Comparison of ENCODE assay signal across 8 mouse cellular contexts in the genomic region with DNA sequence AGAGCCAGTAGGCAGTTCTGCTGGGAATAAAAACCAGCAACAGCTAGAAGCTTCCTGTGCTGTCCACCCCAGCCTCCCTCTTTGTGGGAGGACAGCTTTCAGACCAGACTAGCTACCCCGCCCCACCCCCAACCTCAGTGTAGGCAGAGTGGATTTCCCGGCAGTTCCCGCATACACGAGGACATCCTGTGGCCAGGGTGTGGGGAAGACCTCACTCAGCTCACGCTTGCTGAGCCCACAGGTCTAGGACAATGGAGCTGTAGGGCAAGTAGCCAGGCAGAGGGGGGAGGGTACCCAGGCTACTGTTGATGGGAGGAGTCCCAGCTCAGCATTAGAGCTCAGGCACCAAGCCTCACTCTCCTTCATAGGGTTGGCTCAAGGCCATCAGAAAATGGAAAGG. TPM values are rescaled to one million over a fixed set of nuclear protein-coding genes. Genes with fewer than 3 reads are reported as not detected.
DNase-seq lines count a peak whose midpoint lies in the region; ATAC-seq lines count a peak whose summit lies in the region.

No protein-coding gene starts in this region.

- H3K9me3 ChIP-seq in intestine, embryonic 15.5 days: no peaks in the 10 kb centered on the region
- H3K9me3 ChIP-seq in limb, embryonic 15.5 days: no peaks in the 10 kb centered on the region
- no peaks in the 10 kb centered on the region for H3K9me3 ChIP-seq in neural tube, embryonic 13.5 days

- 26% methylated on average over 5 of the region's 5 CpGs for WGBS in intestine, embryonic 15.5 days
- 30% methylated on average over 5 of the region's 5 CpGs for WGBS in limb, embryonic 15.5 days
- WGBS in neural tube, embryonic 13.5 days: 27% methylated on average over 5 of the region's 5 CpGs

- peak overlapping the region; percentile 24; the same call in 1 of the 2 replicates for H3K27ac ChIP-seq in intestine, embryonic 15.5 days
- H3K27ac ChIP-seq in limb, embryonic 15.5 days: peak overlapping the region; percentile 3; the same call in 1 of the 2 replicates
- H3K27ac ChIP-seq in neural tube, embryonic 13.5 days (replicated peaks): peak overlapping the region; percentile 68

- H3K4me1 ChIP-seq in intestine, embryonic 15.5 days (replicated peaks): peaks cover 50% of the 10 kb centered on the region
- peaks cover 12% of the 10 kb centered on the region; the same call in 1 of the 2 replicates for H3K4me1 ChIP-seq in limb, embryonic 15.5 days
- peaks cover 43% of the 10 kb centered on the region for H3K4me1 ChIP-seq in neural tube, embryonic 13.5 days (replicated peaks)

- no peak overlapping the region for H3K4me2 ChIP-seq in intestine, embryonic 15.5 days (replicated peaks)
- H3K4me2 ChIP-seq in limb, embryonic 15.5 days: no peak overlapping the region
- no peak overlapping the region for H3K4me2 ChIP-seq in neural tube, embryonic 13.5 days

- H3K36me3 ChIP-seq in intestine, embryonic 15.5 days: no peaks in the 10 kb centered on the region
- H3K36me3 ChIP-seq in limb, embryonic 15.5 days: no peaks in the 10 kb centered on the region
- H3K36me3 ChIP-seq in neural tube, embryonic 13.5 days: peaks cover 31% of the 10 kb centered on the region; the same call in 1 of the 2 replicates

- H3K27me3 ChIP-seq in intestine, embryonic 15.5 days (replicated peaks): no peaks in the 10 kb centered on the region
- H3K27me3 ChIP-seq in limb, embryonic 15.5 days: no peaks in the 10 kb centered on the region
- no peaks in the 10 kb centered on the region for H3K27me3 ChIP-seq in neural tube, embryonic 13.5 days

- DNase-seq in layer of hippocampus, adult 11-12 months (ENCODE audit: low spot score): peak; percentile 77
- DNase-seq in layer of hippocampus, adult 18-20 months (ENCODE audit: low spot score in 2 of 2): no peak
- peak; percentile 55 to 82 for DNase-seq in adrenal gland, postnatal 36 days
- DNase-seq in heart, adult 11 months: peak; percentile 99

- no peak overlapping the region for H3K4me3 ChIP-seq in intestine, embryonic 15.5 days (replicated peaks)
- no peak overlapping the region for H3K4me3 ChIP-seq in limb, embryonic 15.5 days
- no peak overlapping the region for H3K4me3 ChIP-seq in neural tube, embryonic 13.5 days

- no peak overlapping the region for H3K9ac ChIP-seq in intestine, embryonic 15.5 days
- no peak overlapping the region for H3K9ac ChIP-seq in limb, embryonic 15.5 days
- no peak overlapping the region for H3K9ac ChIP-seq in neural tube, embryonic 13.5 days

- ATAC-seq in intestine, embryonic 15.5 days: peak; percentile 30
- ATAC-seq in limb, embryonic 15.5 days (ENCODE audit: insufficient number of reproducible peaks, low FRiP score, low TSS enrichment, low read depth): peak; percentile 64; the same call in 1 of the 2 replicates
- peak; percentile 64 for ATAC-seq in neural tube, embryonic 13.5 days (ENCODE audit: low read depth)
- no peak for ATAC-seq in erythroid progenitor cell, adult 5-6 weeks (replicated peaks; ENCODE audit: low FRiP score, poor library complexity, severe bottlenecking)

RNA-seq across cellular contexts. Expression of a gene that starts 20.5 kb away (rescaled TPM):
- 100 to 1,000 TPM in 1 of 2 experiments, 10 to 100 TPM in 1; 95.6 to 103 TPM for total RNA-seq in layer of hippocampus, adult 18-20 months (2021)
- total RNA-seq in adrenal gland, postnatal 36 days (2021): 1 to 10 TPM; 2.2 to 3.4 TPM
- 5.3 and 5.6 TPM in 2 replicates for polyA plus RNA-seq in intestine, embryonic 15.5 days (2015; fragmentation: Nextera tagmentation; extraction: Ambion mirVana)
- 10.6 TPM in 2 replicates for polyA plus RNA-seq in limb, embryonic 15.5 days (2015; fragmentation: Nextera tagmentation; extraction: Ambion mirVana)
- polyA plus RNA-seq in neural tube, embryonic 13.5 days (2015; fragmentation: Nextera tagmentation; extraction: Ambion mirVana): 9.1 and 10.8 TPM in 2 replicates
- total RNA-seq in erythroid progenitor cell, adult 5-6 weeks (2015; ENCODE audit: low replicate concordance): 0.72 and 5.0 TPM in 2 replicates
- 0.77 TPM in 1 of 2 replicates, not detected in the other for total RNA-seq in erythroid progenitor cell, adult 5-6 weeks (2017; ENCODE audit: low replicate concordance)

RNA-seq across cellular contexts. Expression of a gene that starts 28.1 kb away (rescaled TPM):
- 10 to 100 TPM; 54.6 to 56.8 TPM for total RNA-seq in layer of hippocampus, adult 18-20 months (2021)
- total RNA-seq in adrenal gland, postnatal 36 days (2021): 100 to 1,000 TPM in 1 of 2 experiments, 10 to 100 TPM in 1; 86.3 to 101 TPM
- polyA plus RNA-seq in intestine, embryonic 15.5 days (2015; fragmentation: Nextera tagmentation; extraction: Ambion mirVana): 171 and 172 TPM in 2 replicates
- 127 and 128 TPM in 2 replicates for polyA plus RNA-seq in limb, embryonic 15.5 days (2015; fragmentation: Nextera tagmentation; extraction: Ambion mirVana)
- polyA plus RNA-seq in neural tube, embryonic 13.5 days (2015; fragmentation: Nextera tagmentation; extraction: Ambion mirVana): 69.6 and 80.7 TPM in 2 replicates
- 37.5 and 82.2 TPM in 2 replicates for total RNA-seq in erythroid progenitor cell, adult 5-6 weeks (2015; ENCODE audit: low replicate concordance)
- total RNA-seq in erythroid progenitor cell, adult 5-6 weeks (2017; ENCODE audit: low replicate concordance): 4.8 and 7.6 TPM in 2 replicates

RNA-seq across cellular contexts. Expression of a gene that starts 33.9 kb away (rescaled TPM):
- under 1 TPM in 1 of 2 experiments, not detected in 1; 0.25 TPM for total RNA-seq in layer of hippocampus, adult 18-20 months (2021)
- total RNA-seq in adrenal gland, postnatal 36 days (2021): 1 to 10 TPM in 1 of 2 experiments, under 1 TPM in 1; 0.79 to 5.3 TPM
- polyA plus RNA-seq in intestine, embryonic 15.5 days (2015; fragmentation: Nextera tagmentation; extraction: Ambion mirVana): 11.5 and 14.4 TPM in 2 replicates
- 10.4 and 11.5 TPM in 2 replicates for polyA plus RNA-seq in limb, embryonic 15.5 days (2015; fragmentation: Nextera tagmentation; extraction: Ambion mirVana)
- polyA plus RNA-seq in neural tube, embryonic 13.5 days (2015; fragmentation: Nextera tagmentation; extraction: Ambion mirVana): not detected in 2 replicates
- total RNA-seq in erythroid progenitor cell, adult 5-6 weeks (2015; ENCODE audit: low replicate concordance): not detected in 2 replicates
- total RNA-seq in erythroid progenitor cell, adult 5-6 weeks (2017; ENCODE audit: low replicate concordance): not detected in 2 replicates

RNA-seq across cellular contexts. Expression of a gene that starts 57.7 kb away (rescaled TPM):
- total RNA-seq in layer of hippocampus, adult 18-20 months (2021): 1 to 10 TPM; 1.3 to 2.9 TPM
- 1 to 10 TPM; 1.7 to 2.4 TPM for total RNA-seq in adrenal gland, postnatal 36 days (2021)
- 41.9 and 45.0 TPM in 2 replicates for polyA plus RNA-seq in intestine, embryonic 15.5 days (2015; fragmentation: Nextera tagmentation; extraction: Ambion mirVana)
- polyA plus RNA-seq in limb, embryonic 15.5 days (2015; fragmentation: Nextera tagmentation; extraction: Ambion mirVana): 85.0 and 97.2 TPM in 2 replicates
- polyA plus RNA-seq in neural tube, embryonic 13.5 days (2015; fragmentation: Nextera tagmentation; extraction: Ambion mirVana): 8.9 and 10.5 TPM in 2 replicates
- total RNA-seq in erythroid progenitor cell, adult 5-6 weeks (2015; ENCODE audit: low replicate concordance): 1.4 TPM in 1 of 2 replicates, not detected in the other
- total RNA-seq in erythroid progenitor cell, adult 5-6 weeks (2017; ENCODE audit: low replicate concordance): 0.26 and 0.30 TPM in 2 replicates

Comparison
In these comparisons a context has a peak if more than half of its experiments do, and no peak if none do; other contexts are left out.
1. DNase-seq: peak in layer of hippocampus, adult 11-12 months (single experiment), adrenal gland, postnatal 36 days (2 of 2) and heart, adult 11 months (single experiment); none in layer of hippocampus, adult 18-20 months (0 of 2).
2. H3K27ac ChIP-seq: peak in every context shown above with its lines; median percentile 68 in neural tube, embryonic 13.5 days; 24 in intestine, embryonic 15.5 days; 3 in limb, embryonic 15.5 days.
3. RNA of a gene that starts 20.5 kb away (total RNA-seq): 95.6 to 103 TPM in layer of hippocampus, adult 18-20 months; 0.72 to 5.0 TPM in erythroid progenitor cell, adult 5-6 weeks and 2.2 to 3.4 TPM in adrenal gland, postnatal 36 days; every median in the first group is over 10 times any median in the second.